Mouse (Mus musculus) heart, postnatal 25 days (tissue): ENCODE data around the gene Rpa3. TPM values are rescaled to one million over a fixed set of nuclear protein-coding genes. Genes with fewer than 3 reads are reported as not detected.
A peak's percentile ranks its signal among the peaks of the same experiment; 100 is the strongest.

Source experiments
- DNase-seq: peaks from one replicate; pipeline ENCODE4 v3.0.0; 2022; ENCODE audit warnings: low spot score
- intact Hi-C: fragments of 180-260 bp; cut with DNase I; formaldehyde crosslinking; loops from one replicate; pipeline ENCODE4 v1.15.1; 2025
- total RNA-seq, 2 experiments: library from RNA; stranded (reverse); gene quantifications; 2 replicates each; pipeline ENCODE4 v1.2.3; 2021

Rpa3 gene
- total RNA-seq, 2 experiments from 2014 or later: 21.0 to 23.8 TPM

DNA sequence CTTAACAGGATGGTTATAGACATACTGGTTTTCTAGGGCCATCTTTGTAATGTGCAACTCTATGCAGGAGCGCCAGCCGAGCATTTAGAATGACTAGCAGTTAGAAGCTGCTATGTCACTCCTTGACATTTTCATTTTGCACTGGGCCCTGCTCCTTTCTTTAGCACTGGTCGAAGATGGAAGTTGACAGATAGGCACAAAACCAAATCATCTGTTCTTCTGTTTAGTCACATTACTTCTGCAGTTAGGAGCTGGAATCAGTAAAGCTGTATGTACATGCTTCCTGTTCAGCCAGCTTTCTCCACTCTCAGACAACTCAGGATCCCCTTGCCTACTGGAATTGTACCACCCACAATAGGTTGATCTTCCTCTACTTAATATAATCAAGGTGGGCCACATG, 48.3 kb downstream of the Rpa3 start:
- DNase-seq: no peak
- intact Hi-C loops: loop anchor here (5.0 kb wide), 1 partner anchor 47 kb away; the partner anchor contains the start of genes Gm45062, Rpa3 and Umad1

DNA sequence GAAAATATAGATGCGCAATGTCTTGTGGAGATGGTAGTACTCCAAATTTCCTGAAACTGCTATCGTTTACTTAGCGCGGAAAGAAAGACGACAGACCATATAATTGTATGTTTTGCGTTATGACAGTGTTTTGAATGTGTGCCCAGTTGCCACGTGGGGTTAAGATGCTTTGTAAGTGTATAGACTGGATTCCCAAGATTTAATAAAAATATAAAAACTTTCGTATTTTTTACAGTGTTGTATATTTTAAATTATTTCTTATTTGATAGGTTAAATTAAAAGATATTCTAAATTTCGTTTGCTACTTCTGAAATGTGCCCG, 49.1 kb downstream of the Rpa3 start:
- intact Hi-C loops: loop anchor here (5.0 kb wide), 1 partner anchor 47 kb away; the partner anchor contains the start of genes Gm45062, Rpa3 and Umad1
- no peak for DNase-seq

DNA sequence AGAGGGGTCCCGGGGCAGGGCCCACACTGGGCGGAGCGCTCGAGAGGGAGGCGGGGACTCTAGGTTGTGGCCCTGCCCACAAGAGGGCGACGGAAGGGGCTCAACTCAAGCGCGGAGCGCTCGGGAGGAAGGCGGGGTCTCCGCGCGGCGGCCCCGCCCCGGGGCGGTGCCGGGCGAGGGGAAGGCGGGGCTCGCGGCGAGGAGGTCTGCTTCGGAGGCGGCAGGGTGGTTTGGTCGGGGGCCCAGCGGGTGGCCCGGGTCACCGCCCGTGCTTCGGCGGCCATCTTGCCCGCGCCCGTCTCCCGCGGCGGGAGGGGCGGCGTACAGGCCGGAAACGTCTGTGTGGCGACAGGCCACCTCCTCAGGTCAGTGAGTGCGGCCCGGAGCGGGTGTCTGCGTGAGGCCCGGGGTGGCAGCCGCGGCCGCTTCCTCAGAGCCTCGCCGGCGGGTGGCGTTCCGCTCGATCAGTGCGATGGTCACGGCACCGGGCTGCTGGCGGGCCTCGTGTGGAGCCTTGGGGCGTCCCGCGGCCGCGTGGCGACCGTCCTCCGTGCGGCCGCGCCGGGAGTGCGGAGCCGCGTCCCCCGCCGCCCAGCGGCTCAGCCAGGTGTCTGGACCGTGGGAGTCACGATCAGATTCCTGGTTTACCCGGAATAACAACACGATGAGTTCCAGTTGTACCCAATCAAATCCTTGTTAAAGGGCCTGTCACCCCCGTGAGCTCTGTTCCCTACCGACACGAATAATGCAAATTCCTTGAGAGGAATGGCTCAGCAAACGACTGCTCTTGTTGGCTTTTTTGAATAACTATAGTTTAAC, 49.7 kb downstream of the Rpa3 start, which contains the start of gene Mios:
Gene Mios, plus strand, starts transcription at position 176 of the 819 bp plus-strand sequence.
- intact Hi-C loops: no loop called here
- DNase-seq: peak; percentile 81

Other genes with a start within 250 kb of the Rpa3 start
- 1 to 10 TPM in 1 of 2 experiments, under 1 TPM in 1; 0.68 to 1.0 TPM for gene Col28a1, start 66.6 kb downstream of the Rpa3 start, total RNA-seq
- gene Mios, start 50.0 kb downstream of the Rpa3 start, total RNA-seq: 10 to 100 TPM; 17.1 to 18.0 TPM
- gene Umad1, start 115 bp upstream of the Rpa3 start, total RNA-seq: 10 to 100 TPM in 1 of 2 experiments, 1 to 10 TPM in 1; 9.9 to 12.9 TPM
- not detected for gene Gm45062, start 277 bp upstream of the Rpa3 start, total RNA-seq